Mouse (Mus musculus) forebrain, postnatal 0 days (tissue): ENCODE measurements around the gene Artn. TPM values are rescaled to one million over a fixed set of nuclear protein-coding genes. Genes with fewer than 3 reads are reported as not detected.

Experiments
- ATAC-seq: fragments of 200-750 bp; cut with Nextera tagmentation; 2 replicates; pipeline ENCODE4 v1.8.0; 2017; ENCODE audit warnings: mild to moderate bottlenecking, moderate library complexity
- DNase-seq: peaks from one replicate; pipeline ENCODE4 v3.0.0-alpha.2; 2015
- H3K27ac ChIP-seq: fragments of 300-500 bp; sonication (generic); 2 replicates; pipeline ENCODE4 v1.5.1; 2014; ENCODE audit warnings: low read depth, mild to moderate bottlenecking, antibody characterized with exemption, low read length, moderate library complexity, mixed read lengths
- H3K27me3 ChIP-seq: fragments of 300-500 bp; sonication (generic); 2 replicates; pipeline ENCODE4 v1.6.1; 2014; ENCODE audit warnings: mild to moderate bottlenecking, low read length, mixed read lengths; ENCODE audit not compliant: insufficient read depth
- H3K36me3 ChIP-seq: fragments of 300-500 bp; sonication (generic); 2 replicates; pipeline ENCODE4 v1.6.1; 2014; ENCODE audit warnings: mild to moderate bottlenecking, moderate library complexity; ENCODE audit not compliant: insufficient read depth
- H3K4me1 ChIP-seq: fragments of 300-500 bp; sonication (generic); 2 replicates; pipeline ENCODE4 v1.6.1; 2014; ENCODE audit warnings: antibody characterized with exemption; ENCODE audit not compliant: insufficient read depth
- H3K4me2 ChIP-seq: fragments of 300-500 bp; sonication (generic); 2 replicates; pipeline ENCODE4 v1.6.1; 2014; ENCODE audit warnings: low read depth, mild to moderate bottlenecking, moderate library complexity
- H3K4me3 ChIP-seq: fragments of 300-500 bp; sonication (generic); 2 replicates; pipeline ENCODE4 v1.5.1; 2014; ENCODE audit warnings: low read depth, low read length, mixed read lengths
- H3K9ac ChIP-seq: fragments of 300-500 bp; sonication (generic); 2 replicates; pipeline ENCODE4 v1.6.1; 2014; ENCODE audit warnings: mild to moderate bottlenecking
- H3K9me3 ChIP-seq: fragments of 300-500 bp; sonication (generic); 2 replicates; pipeline ENCODE4 v1.6.1; 2016; ENCODE audit warnings: low read length
- CTCF ChIP-seq: sonication (generic); IDR thresholded peaks from 2 replicates; pipeline ENCODE4 v1.5.1; 2016; ENCODE audit warnings: antibody characterized with exemption, control low read depth, low read depth
- WGBS: fragments of 180-500 bp; shearing (Covaris S2); extraction: QIAGEN DNeasy Blood & Tissue Kit; methylation state at CpG from one replicate; pipeline ENCODE4 v1.1.7; 2014; 5-methylcytosine and 5-hydroxymethylcytosine counted together
- polyA plus RNA-seq: library from polyadenylated mRNA; unstranded; fragments of >200 nt; fragmentation: Nextera tagmentation; extraction: Ambion mirVana; gene quantifications from 2 replicates; pipeline ENCODE4 v1.2.1, GENCODE M21; 2015
- total RNA-seq: library from RNA; depleted of rRNA; stranded (reverse); fragments of >200 nt; gene quantifications from 2 replicates; pipeline ENCODE4 v1.2.3, GENCODE M21; 2014

Artn gene
- total and polyA plus RNA-seq, 2 experiments from 2014 or later, result 0.54 to 0.62 TPM

DNA sequence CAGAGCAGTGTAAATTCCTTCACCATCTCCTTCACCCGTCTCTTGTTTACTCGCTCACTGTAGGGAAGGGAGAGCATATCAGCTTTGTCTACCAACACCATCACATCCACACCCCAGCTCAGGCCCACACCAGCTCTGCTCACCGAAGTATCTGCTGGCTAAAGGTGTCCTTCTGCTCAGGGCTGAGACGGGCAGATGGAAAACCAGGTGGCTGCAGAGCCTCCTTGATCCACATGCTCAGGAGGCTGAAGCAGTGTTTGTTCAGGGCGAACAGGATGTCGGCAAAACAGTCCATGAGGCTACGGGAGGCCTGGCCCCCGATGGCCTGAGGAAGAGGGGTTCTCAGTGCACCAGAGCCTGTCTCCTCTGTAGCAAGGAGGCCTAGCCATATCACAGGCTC is 35.0 kb downstream of the Artn start:
- TF ChIP-seq CTCF, result no peak
- no peak overlapping the region for H3K4me3 ChIP-seq
- no peak overlapping the region for H3K4me2 ChIP-seq
- ATAC-seq (no peak), DNase-seq (no peak)
- H3K9me3 ChIP-seq, result no peaks in the 10 kb centered on the region
- H3K9ac ChIP-seq, result no peak overlapping the region
- peaks cover 57% of the 10 kb centered on the region for H3K36me3 ChIP-seq
- WGBS, result 94% methylated on average over 8 of the region's 8 CpGs
- H3K27ac ChIP-seq, result no peak overlapping the region
- 0 out of 2 replicates have a peak, but pooled peaks cover 6% of the 10 kb centered on the region for H3K4me1 ChIP-seq
- H3K27me3 ChIP-seq, result no peaks in the 10 kb centered on the region

DNA sequence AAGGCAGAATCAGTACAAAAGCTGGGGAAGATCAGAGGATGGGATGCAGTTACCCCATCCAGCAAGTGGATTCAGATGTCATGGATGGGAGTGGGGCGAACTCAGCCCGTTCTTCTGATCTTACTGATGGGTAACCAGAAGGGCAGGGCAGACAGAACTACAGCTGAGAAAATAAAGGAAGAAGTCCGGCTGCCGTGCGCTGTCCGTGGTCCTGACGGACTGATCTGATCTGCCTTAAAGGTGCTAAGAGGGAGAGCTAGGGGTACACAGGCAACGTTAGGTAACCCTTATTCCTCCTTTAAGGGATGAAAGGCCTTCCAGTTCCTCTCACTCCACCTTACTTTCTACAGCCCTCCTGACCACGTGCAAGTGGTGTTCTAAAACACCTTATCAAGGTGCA is 36.2 kb downstream of the Artn start:
- DNase-seq, result no peak
- Histone ChIP-seq H3K4me1 (0 out of 2 replicates have a peak, but pooled peaks cover 6% of the 10 kb centered on the region), H3K9ac (no peak overlapping the region), H3K36me3 (peaks cover 52% of the 10 kb centered on the region), H3K27ac (no peak overlapping the region), H3K9me3 (no peaks in the 10 kb centered on the region), H3K4me3 (no peak overlapping the region), H3K4me2 (no peak overlapping the region), H3K27me3 (no peaks in the 10 kb centered on the region)
- WGBS, result 31% methylated on average over 9 of the region's 9 CpGs
- no peak for ATAC-seq
- TF ChIP-seq CTCF, result no peak

DNA sequence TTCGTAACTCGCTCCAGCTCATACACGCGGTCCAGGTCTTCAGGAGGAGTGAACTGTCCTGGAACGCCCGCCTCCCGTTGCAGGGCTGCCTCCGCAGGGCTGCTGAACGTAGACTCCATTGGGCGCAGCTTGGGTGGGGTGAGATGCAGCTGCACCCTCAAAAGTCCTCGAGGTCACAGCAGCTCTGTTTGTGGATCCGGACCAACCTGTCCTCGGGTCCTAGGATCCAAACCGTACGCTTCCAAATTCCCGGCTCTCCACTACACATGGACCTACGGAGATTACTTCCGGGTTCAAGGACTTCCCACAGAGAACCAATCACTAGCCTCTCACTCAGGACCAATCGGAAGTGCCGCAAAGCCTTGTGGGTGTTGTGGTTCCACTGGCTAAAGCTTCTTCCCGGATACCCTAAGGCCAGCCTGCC is 37.8 kb downstream of the Artn start, which contains the start of gene Dph2:
Gene Dph2 (minus strand): TSS at position 295 of the 424 bp plus-strand sequence.
- Histone ChIP-seq H3K9me3 (no peaks in the 10 kb centered on the region), H3K36me3 (peaks cover 38% of the 10 kb centered on the region), H3K27ac (no peak within 1 kb of the TSS), H3K4me3 (peak within 1 kb of the TSS; percentile 72), H3K9ac (peak within 1 kb of the TSS; percentile 57), H3K4me1 (0 out of 2 replicates have a peak, but pooled peaks cover 6% of the 10 kb centered on the region), H3K27me3 (no peaks in the 10 kb centered on the region), H3K4me2 (peak within 1 kb of the TSS; percentile 94)
- TF ChIP-seq CTCF, result no peak
- ATAC-seq (peak; percentile 93), DNase-seq (peak; percentile 93)
- WGBS, result under 1% methylated on average over 21 of the region's 21 CpGs

DNA sequence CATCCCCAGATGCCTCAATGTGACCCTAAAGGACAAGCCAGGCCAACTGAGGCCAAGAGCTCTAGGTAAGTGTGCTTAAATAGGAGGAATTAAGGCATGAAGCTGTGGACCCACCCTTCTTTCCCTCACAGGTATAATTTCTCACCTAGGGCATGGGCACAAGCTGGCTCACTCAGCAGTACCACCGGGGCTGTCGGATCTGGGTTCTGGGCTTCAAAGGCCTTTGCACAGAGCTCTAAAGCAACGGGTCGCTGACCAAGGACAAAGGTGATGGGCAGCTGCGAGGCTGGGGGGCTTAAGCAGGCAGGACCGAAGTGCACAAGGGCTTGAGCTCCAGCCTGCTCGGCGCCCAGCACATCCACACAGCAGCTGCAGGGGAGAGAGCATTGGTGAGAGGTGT is 38.8 kb downstream of the Artn start:
- peaks cover 12% of the 10 kb centered on the region for H3K4me1 ChIP-seq
- H3K36me3 ChIP-seq, result peaks cover 28% of the 10 kb centered on the region
- 67% methylated on average over 8 of the region's 8 CpGs for WGBS
- H3K4me3 ChIP-seq, result no peak overlapping the region
- peak overlapping the region; percentile 94 for H3K4me2 ChIP-seq
- no peak overlapping the region for H3K9ac ChIP-seq
- TF ChIP-seq CTCF, result no peak
- no peak for DNase-seq
- H3K27ac ChIP-seq, result no peak overlapping the region
- ATAC-seq, result no peak
- H3K27me3 ChIP-seq, result no peaks in the 10 kb centered on the region
- no peaks in the 10 kb centered on the region for H3K9me3 ChIP-seq

DNA sequence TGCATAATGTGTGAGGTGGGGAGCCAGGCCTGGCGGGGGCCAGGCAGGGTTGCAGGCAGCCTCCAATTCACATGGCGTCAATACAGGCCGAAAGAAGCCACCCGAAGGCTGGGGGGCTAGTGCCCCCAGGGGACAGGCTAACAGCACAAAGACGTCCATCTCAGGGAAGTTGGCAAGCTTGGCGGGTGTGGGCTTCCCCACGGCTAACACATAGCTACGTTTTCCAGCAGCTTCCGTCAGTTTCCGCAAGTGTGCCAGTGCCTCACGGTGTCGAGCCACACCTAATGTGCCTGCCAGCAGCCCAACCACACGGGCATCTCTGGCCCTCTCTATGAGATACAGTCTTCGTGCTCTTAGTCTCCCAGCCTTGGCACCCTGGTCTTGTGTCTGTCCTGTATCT is 39.5 kb downstream of the Artn start:
- Histone ChIP-seq H3K4me2 (no peak overlapping the region), H3K27me3 (no peaks in the 10 kb centered on the region), H3K4me1 (peaks cover 12% of the 10 kb centered on the region), H3K9me3 (no peaks in the 10 kb centered on the region), H3K27ac (no peak overlapping the region), H3K9ac (no peak overlapping the region), H3K36me3 (peaks cover 28% of the 10 kb centered on the region), H3K4me3 (no peak overlapping the region)
- WGBS, result 88% methylated on average over 14 of the region's 14 CpGs
- no peak for ATAC-seq
- DNase-seq, result no peak
- TF ChIP-seq CTCF, result no peak

DNA sequence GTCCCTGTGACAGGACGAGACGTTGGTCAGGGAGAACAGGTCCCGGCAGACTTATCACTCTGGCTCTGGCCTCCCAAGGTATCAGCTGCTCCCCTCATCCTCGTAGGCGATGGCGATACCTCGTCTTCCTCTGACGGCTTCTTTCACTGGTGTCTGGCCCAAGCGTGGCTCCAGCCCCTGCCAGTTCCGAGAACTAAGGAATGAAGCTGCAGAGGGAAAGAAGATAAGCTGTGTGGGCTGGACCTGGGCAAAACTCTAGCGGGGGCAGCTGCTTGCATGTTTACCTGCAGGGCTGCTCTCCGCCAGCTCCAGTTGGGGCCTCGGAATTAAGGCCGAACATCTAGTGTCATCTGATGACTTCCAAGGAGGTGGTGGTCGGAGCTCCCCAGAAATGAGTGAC is 40.1 kb downstream of the Artn start:
- DNase-seq (no peak), ATAC-seq (no peak)
- no peak overlapping the region for H3K4me3 ChIP-seq
- no peak overlapping the region for H3K27ac ChIP-seq
- H3K4me2 ChIP-seq, result no peak overlapping the region
- no peaks in the 10 kb centered on the region for H3K9me3 ChIP-seq
- TF ChIP-seq CTCF, result no peak
- H3K4me1 ChIP-seq, result peaks cover 12% of the 10 kb centered on the region
- no peak overlapping the region for H3K9ac ChIP-seq
- H3K36me3 ChIP-seq, result peaks cover 28% of the 10 kb centered on the region
- H3K27me3 ChIP-seq, result no peaks in the 10 kb centered on the region
- 91% methylated on average over 15 of the region's 15 CpGs for whole genome bisulfite sequencing

DNA sequence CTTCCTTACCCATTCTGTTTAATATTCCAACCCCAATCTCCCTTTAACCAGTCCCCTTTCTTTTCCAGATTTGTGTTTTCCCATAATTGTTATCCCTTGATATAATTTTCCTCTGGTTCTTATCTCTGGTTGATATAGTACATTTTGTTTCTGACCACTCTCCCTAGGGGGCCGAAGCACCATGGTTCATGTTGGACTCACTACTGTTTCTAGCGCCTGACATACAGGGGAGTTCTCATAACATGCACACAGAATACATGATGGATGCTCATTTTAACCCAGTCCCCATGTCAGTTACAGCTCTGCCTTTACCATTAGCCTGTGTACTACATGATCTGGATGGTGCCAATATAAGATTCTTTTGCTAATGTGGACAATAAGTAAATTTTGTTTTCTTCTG is 41.6 kb downstream of the Artn start:
- H3K9me3 ChIP-seq, result no peaks in the 10 kb centered on the region
- ATAC-seq, result no peak
- WGBS, result 65% methylated on average over 2 of the region's 2 CpGs

DNA sequence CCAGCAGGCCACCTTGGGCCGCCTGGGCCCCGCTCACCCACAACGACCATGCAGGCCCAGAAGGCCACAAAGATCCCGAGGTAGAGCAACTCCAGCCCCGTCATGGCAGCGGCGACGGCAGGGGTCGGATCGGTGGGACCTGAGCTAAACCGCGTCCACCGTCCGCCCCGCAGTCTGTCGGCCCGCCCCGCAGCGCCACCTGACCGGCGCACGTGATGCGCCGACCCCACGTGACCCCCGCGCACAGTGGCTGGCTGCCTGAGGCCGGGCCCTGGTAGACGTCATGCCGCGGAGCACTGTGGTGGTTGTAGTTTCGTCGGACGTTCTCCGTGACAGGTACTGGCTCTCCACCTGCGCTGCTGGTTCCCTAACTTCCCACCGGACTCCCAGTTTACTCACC is 42.4 kb downstream of the Artn start, which contains the start of gene Atp6v0b:
Gene Atp6v0b (minus strand): TSS at position 201 of the 400 bp plus-strand sequence.
- Histone ChIP-seq H3K9me3 (no peaks in the 10 kb centered on the region), H3K27me3 (no peaks in the 10 kb centered on the region), H3K27ac (peak within 1 kb of the TSS; percentile 72), H3K9ac (peak within 1 kb of the TSS; percentile 91), H3K4me2 (peak within 1 kb of the TSS; percentile 90), H3K36me3 (peaks cover 26% of the 10 kb centered on the region), H3K4me1 (peaks cover 19% of the 10 kb centered on the region), H3K4me3 (peak within 1 kb of the TSS; percentile 93)
- DNase-seq (peak; percentile 94), ATAC-seq (peak; percentile 89)
- WGBS, result under 1% methylated on average over 37 of the region's 37 CpGs
- no peak for TF ChIP-seq CTCF

More for the DNA sequence above, 41.6 kb downstream of the Artn start:
- peak overlapping the region; percentile 93 for H3K4me3 ChIP-seq
- peaks cover 16% of the 10 kb centered on the region for H3K4me1 ChIP-seq
- DNase-seq, result no peak
- no peak overlapping the region for H3K9ac ChIP-seq
- TF ChIP-seq CTCF, result no peak
- no peaks in the 10 kb centered on the region for H3K27me3 ChIP-seq
- H3K36me3 ChIP-seq, result peaks cover 26% of the 10 kb centered on the region
- peak overlapping the region; percentile 90 for H3K4me2 ChIP-seq
- no peak overlapping the region for H3K27ac ChIP-seq
